Mouse (Mus musculus) urinary bladder, postnatal 4 days (tissue): ENCODE measurements around the gene 1810010H24Rik.
"Not testable (repeated sequence)": the region's sequence is repeated elsewhere in the genome, so short reads cannot be mapped to it uniquely, and the experiment has no call there.

ENCODE experiments used
- DNase-seq, 2 experiments: peaks; one replicate each; pipeline ENCODE4 v3.0.0; 2021 to 2022; ENCODE audit warnings: low spot score in 2 of 2

The 1810010H24Rik gene

DNA sequence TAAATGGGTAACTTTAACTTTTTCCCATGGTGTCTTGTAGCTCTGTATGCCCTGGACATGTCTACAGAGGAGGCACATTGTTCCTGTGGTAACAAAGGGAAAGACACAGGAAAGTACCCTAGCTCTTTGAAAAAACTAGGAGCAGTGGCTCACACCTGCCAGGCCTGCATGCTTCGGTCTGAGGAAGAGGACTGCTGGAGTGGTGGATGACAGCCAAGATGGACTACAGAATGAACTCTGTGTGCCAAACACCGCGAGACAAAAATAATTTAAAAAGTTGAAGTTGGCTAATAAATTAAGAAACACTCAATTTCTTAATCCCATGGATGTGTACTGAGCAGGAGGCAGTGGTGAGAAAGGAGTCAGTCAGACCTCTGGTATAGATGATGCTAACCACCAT lies 15.9 kb downstream of the 1810010H24Rik start:
- DNase-seq: no peak

DNA sequence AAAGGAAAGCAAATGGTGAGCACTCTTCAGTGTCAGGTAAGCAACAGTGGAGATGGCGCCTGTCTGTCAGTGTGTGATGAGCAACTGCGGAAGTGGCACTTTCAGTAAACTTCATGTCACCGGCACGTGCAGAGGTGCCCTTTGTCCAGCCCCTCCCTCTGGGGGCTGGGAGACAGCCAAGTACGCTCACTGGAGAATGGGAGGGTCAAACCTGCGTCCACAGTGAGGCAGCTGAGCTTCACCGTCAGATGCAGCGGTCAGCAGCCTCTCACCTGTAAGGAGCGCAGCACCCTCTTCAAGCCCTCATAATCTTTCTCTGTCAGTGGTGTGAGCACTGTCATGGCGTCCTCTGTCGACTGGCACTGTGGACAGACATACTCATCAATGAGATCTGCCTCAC lies 17.9 kb downstream of the 1810010H24Rik start:
- no peak for DNase-seq

DNA sequence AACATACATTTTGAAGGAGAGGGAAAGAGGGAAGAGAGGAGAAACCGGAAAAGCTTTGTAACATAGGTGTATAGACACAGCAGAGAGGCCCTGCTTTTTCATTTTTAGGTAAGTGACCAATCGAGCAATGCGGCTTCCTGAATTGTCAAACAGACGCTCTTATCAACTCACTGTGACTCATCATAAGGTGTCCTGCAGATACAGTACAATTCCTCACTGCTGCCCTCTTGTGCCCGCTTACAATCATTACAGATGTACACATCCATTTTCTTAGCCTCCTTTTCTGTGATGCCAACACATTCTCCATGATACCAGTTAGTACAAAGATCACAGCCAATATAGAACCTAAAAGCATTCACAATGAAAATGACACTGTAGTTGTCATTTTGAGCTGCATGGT lies 18.8 kb downstream of the 1810010H24Rik start:
- no peak for DNase-seq

DNA sequence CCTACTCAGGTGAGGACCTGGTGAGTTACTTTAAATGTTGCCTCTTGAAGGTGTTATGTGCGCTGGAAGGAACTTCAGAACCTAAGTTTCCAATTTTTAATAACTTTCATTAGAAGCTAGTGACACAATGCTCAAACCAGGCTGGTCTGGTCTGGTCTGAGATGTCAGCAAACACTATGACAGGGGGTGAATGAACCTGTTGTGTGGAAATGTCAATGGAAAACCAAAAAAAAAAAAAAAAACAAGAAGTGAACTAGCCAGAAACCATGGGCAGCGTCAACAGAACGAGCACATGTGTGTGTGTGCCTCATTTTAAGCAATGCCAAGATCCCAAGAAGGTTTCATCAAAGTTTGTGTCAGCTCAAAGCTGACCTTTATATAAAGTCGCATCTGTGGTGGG lies 20.1 kb downstream of the 1810010H24Rik start:
- no peak for DNase-seq

DNA sequence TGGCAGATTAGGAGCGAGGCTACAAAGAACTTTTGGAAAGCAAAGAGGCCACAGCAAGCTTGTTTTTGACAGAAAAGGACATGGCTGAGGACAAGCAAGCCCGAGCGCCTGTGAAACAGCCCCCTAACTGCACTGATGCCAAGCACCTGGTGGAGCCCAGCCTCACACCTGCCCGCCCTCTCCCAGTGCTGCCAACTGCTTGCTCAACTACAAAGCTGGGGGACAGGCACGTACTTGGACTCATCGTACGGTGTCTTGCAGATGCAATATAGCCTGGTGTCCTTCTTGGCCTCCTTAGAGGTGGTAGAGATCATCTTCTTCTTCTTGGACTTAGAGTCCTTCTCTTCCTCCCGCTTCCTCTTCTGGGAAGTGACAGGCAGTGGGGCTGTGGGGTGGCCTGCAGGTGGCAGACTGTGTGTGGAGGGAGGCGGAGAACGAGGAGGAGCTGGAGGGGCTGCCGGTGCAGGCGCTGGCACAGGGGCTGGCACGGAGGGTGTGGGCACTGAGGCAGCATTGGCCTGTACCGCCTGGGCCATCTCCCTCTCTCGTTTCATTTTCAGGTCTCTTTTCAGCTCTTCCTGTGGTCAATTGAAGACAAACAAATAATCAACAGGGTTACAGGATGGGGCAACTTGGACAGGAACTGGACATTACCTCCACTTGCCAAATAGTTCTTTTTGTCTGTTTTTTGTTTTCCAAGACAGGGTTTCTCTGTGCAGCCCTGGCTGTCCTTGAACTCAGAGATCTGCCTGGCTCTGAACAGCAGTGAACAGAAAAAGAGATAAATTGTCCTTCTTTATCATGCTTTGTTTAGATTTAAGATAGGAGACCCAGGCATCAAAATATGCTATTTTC lies 21.5 kb downstream of the 1810010H24Rik start:
- no peak for DNase-seq

DNA sequence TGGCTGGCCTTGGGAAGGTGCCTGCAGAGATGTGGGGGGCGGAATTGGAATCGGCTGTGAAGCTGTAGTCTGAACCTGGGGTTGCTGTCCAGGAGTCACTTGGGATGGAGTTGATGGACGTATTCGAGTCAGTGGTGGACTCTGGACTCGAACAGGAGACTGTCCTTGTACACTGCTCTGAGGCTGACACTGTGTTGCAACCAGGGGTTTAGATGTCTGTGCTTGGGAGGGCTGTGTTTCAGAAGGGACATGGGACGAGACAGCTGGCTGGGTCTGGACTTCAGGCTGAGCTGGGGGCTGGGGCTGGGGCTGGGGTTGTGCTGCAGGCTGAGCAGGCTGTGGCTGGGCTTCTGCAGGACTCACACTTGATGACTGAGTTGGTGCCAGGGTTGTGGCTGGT lies 29.4 kb downstream of the 1810010H24Rik start:
- DNase-seq: no peak

DNA sequence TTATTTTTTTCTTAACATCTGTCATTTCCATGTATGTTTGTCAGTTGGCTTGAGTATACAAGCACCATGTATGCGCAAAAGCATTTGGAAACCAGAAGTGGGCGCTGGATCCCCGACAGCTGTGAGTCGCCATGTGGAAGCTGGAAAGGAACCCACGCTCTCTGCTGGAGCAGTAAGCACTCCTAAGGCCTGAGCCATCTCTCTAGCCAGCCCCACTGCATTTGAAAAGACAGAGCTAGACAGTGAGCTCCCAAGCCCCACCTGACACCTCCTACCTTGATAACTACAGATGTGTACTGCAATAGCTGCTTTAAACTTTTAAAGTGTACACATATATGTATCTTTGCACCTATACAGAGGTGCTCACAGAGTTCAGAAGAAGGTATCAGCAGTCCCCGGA lies 31.9 kb downstream of the 1810010H24Rik start:
- no peak for DNase-seq

DNA sequence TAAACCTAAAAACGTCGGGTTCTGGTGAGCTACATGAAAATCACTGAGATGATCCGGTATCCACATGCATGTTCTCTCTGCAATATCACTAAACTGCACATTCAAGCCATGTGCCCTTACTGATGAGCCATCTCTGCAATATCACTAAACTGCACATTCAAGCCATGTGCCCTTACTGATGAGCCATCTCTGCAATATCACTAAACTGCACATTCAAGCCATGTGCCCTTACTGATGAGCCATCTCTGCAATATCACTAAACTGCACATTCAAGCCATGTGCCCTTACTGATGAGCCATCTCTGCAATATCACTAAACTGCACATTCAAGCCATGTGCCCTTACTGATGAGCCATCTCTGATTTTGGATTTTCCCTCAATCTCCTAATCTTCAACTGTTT lies 34.2 kb downstream of the 1810010H24Rik start:
- DNase-seq: not testable (repeated sequence)

DNA sequence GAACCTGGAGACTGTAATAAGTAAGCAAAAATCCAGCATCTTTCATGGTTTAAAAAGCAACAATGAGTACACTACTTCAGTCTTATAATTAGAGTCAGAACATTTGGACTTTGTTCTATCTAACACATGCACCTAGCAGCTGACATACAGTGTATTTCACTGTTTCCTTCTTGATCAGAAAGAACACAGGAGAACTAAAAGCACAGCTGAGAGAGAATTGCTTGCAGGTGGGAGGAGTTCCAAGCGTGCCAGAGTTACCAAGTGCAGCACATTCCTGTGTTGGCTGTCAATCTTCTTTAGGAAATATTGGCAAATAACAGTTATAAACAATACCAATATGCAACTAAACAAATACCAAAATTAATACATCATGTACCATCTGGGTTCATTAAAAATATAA lies 35.5 kb downstream of the 1810010H24Rik start:
- DNase-seq: no peak

DNA sequence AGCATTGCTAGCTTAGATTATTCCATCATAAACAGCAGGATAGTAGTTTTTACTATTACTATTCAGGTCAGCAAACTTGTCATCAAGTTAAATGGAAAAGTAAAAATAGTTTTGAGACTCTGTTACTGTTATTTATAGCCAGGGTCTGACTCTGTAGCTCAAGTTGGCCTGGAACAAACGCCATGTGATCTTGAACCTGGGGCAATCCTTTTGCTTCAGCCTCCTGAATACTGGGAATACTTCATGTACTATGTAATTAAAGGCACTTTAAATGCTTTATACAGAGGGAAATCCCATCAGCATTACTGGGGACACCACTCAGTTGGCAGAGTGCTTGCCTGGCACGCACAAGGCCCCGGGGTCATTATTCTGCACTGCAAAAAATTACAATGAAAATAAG lies 37.6 kb downstream of the 1810010H24Rik start:
- no peak for DNase-seq

DNA sequence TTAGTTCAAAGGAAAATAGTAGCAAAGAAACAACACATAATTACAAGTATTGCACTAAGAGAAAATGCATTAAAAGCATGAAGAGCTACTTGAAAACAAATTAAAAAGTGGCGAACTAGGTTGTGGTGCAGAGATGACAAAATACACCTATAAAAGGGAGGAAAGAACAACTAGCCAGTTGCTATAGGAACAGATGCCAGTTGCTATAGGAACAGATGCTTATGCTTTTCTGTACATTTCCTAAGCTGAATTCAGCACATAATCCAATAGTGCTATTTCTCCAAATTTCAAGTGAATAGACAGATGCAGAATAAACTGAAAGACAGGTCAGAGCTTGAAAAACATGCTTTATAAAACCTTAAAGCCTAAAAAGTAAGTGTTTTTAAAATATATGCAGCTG lies 39.1 kb downstream of the 1810010H24Rik start:
- no peak for DNase-seq

DNA sequence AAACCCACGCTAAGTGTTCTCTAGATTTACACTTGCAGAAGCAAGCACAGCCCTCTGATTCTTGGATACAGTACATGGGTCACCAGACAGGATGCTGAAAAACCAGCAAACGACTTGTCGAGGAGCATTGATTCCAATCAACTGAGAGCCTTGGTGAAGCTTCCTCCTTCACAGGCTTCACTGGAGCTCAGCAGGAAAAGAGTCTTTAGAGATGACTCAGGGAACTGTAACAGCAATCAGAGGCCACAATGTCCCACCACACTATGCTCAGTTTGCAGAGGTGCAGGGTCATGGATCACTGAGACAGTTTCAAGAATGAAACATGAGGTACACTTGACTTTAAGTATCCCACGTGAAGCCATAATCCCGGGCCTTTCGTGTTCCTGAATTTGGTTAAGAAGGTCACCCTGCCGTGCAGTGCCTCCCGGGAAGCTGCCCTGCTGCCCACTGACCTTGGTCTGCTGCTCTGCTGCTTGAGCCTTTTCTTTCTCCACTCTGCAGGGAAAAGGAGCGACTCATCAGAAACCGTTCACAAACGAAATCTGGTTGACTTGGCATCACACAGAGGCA lies 39.8 kb downstream of the 1810010H24Rik start:
- no peak for DNase-seq
